ENCODE assay signal across 8 mouse cellular contexts in genomic region chr17:87672677-87673286, GRCm38 (mm10). TPM values are rescaled to one million over a fixed set of nuclear protein-coding genes. Genes with fewer than 3 reads are reported as not detected.
DNase-seq lines count a peak whose midpoint lies in the region; ATAC-seq and TF ChIP-seq lines count a peak whose summit lies in the region.

No protein-coding gene starts in this region.

- H3K27ac ChIP-seq in cerebellum, adult 2 months (ENCODE audit: insufficient read depth, low read length) = no peak overlapping the region; the same call in 1 of the 2 replicates
- H3K27ac ChIP-seq in hindbrain, embryonic 10.5 days = peak overlapping the region; percentile 95
- peak overlapping the region; percentile 72 for H3K27ac ChIP-seq in liver, embryonic 15.5 days (replicated peaks)
- peak overlapping the region; percentile 54; the same call in 1 of the 2 replicates for H3K27ac ChIP-seq in neural tube, embryonic 12.5 days

- H3K4me2 ChIP-seq in liver, embryonic 15.5 days = peak overlapping the region; percentile 93
- H3K4me2 ChIP-seq in neural tube, embryonic 12.5 days (replicated peaks) = peak overlapping the region; percentile 88

- H3K36me3 ChIP-seq in hindbrain, embryonic 10.5 days = peaks cover 34% of the 10 kb centered on the region
- no peaks in the 10 kb centered on the region for H3K36me3 ChIP-seq in liver, embryonic 15.5 days (replicated peaks)
- no peaks in the 10 kb centered on the region for H3K36me3 ChIP-seq in neural tube, embryonic 12.5 days

- 1% methylated on average over 53 of the region's 54 CpGs for WGBS in cerebellum, adult 2 months
- WGBS in hindbrain, embryonic 10.5 days = under 1% methylated on average over 54 of the region's 54 CpGs
- WGBS in liver, embryonic 15.5 days (ENCODE audit: insufficient replicate concordance) = under 1% methylated on average over 54 of the region's 54 CpGs
- under 1% methylated on average over 54 of the region's 54 CpGs for WGBS in neural tube, embryonic 12.5 days

- no peak for TF ChIP-seq CTCF in cerebellum, adult 2 months (IDR thresholded peaks at IDR 0.05; ENCODE audit: borderline replicate concordance, insufficient read depth, low read depth, low read length)

- TF ChIP-seq POLR2A in cerebellum, adult 2 months (IDR thresholded peaks at IDR 0.05; ENCODE audit: borderline replicate concordance, insufficient read depth, low read length) = no peak

- H3K27me3 ChIP-seq in cerebellum, adult 2 months (ENCODE audit: control insufficient read depth, insufficient read depth, low read length) = no peaks in the 10 kb centered on the region
- no peaks in the 10 kb centered on the region for H3K27me3 ChIP-seq in hindbrain, embryonic 10.5 days (ENCODE audit: insufficient read depth, poor library complexity, severe bottlenecking)
- no peaks in the 10 kb centered on the region for H3K27me3 ChIP-seq in liver, embryonic 15.5 days
- no peaks in the 10 kb centered on the region for H3K27me3 ChIP-seq in neural tube, embryonic 12.5 days (replicated peaks)

- H3K4me3 ChIP-seq in cerebellum, adult 2 months (replicated peaks; ENCODE audit: insufficient read depth, low read depth, low read length) = peak overlapping the region; percentile 80
- peak overlapping the region; percentile 94 for H3K4me3 ChIP-seq in hindbrain, embryonic 10.5 days
- H3K4me3 ChIP-seq in liver, embryonic 15.5 days (replicated peaks) = peak overlapping the region; percentile 88
- H3K4me3 ChIP-seq in neural tube, embryonic 12.5 days = peak overlapping the region; percentile 95

- H3K4me1 ChIP-seq in cerebellum, adult 2 months (ENCODE audit: control insufficient read depth, insufficient read depth, low read length) = peaks cover 8% of the 10 kb centered on the region
- peaks cover 31% of the 10 kb centered on the region for H3K4me1 ChIP-seq in hindbrain, embryonic 10.5 days (replicated peaks)
- peaks cover 38% of the 10 kb centered on the region for H3K4me1 ChIP-seq in liver, embryonic 15.5 days (replicated peaks)
- H3K4me1 ChIP-seq in neural tube, embryonic 12.5 days = peaks cover 20% of the 10 kb centered on the region

- peak; percentile 66 for ATAC-seq in liver, embryonic 15.5 days (ENCODE audit: insufficient read depth)
- peak; percentile 68 for ATAC-seq in neural tube, embryonic 12.5 days (ENCODE audit: low FRiP score, low read depth)

- DNase-seq in cerebellum, adult 2 months = no peak
- no peak for DNase-seq in cerebellum, adult 9-10 months
- DNase-seq in CD4-positive, CD25-positive, alpha-beta regulatory T cell, adult 2 months (ENCODE audit: low read depth, low spot score) = peak; percentile 71
- DNase-seq in embryo, embryonic 10.5 days (ENCODE audit: low spot score) = peak; percentile 54
- DNase-seq in hindbrain, embryonic 10.5 days (ENCODE audit: low spot score) = peak; percentile 65
- DNase-seq in ovary, postnatal 14 days (ENCODE audit: low spot score) = no peak

- H3K9ac ChIP-seq in liver, embryonic 15.5 days = peak overlapping the region; percentile 79
- H3K9ac ChIP-seq in neural tube, embryonic 12.5 days = peak overlapping the region; percentile 83

- no peaks in the 10 kb centered on the region for H3K9me3 ChIP-seq in hindbrain, embryonic 10.5 days
- H3K9me3 ChIP-seq in liver, embryonic 15.5 days (replicated peaks) = no peaks in the 10 kb centered on the region
- no peaks in the 10 kb centered on the region for H3K9me3 ChIP-seq in neural tube, embryonic 12.5 days

RNA-seq across cellular contexts. Expression of gene Msh2, which starts 0.7 kb away (rescaled TPM):
- 25.5 and 26.7 TPM in 2 replicates for polyA plus RNA-seq in cerebellum, adult 2 months (2012; rRNA removed)
- 102 and 124 TPM in 2 replicates for polyA plus RNA-seq in hindbrain, embryonic 10.5 days (2016; fragmentation: Nextera tagmentation; extraction: Ambion mirVana)
- polyA plus RNA-seq in liver, embryonic 15.5 days (2015; fragmentation: Nextera tagmentation; extraction: Ambion mirVana) = 23.9 and 25.7 TPM in 2 replicates
- polyA plus RNA-seq in neural tube, embryonic 12.5 days (2016; fragmentation: Nextera tagmentation; extraction: Ambion mirVana) = 89.8 and 91.9 TPM in 2 replicates

RNA-seq across cellular contexts. Expression of gene Epcam, which starts 37.0 kb away (rescaled TPM):
- polyA plus RNA-seq in cerebellum, adult 2 months (2012; rRNA removed) = 0.13 and 0.32 TPM in 2 replicates
- 20.9 and 48.1 TPM in 2 replicates for polyA plus RNA-seq in hindbrain, embryonic 10.5 days (2016; fragmentation: Nextera tagmentation; extraction: Ambion mirVana)
- polyA plus RNA-seq in liver, embryonic 15.5 days (2015; fragmentation: Nextera tagmentation; extraction: Ambion mirVana) = 1.3 and 3.6 TPM in 2 replicates
- polyA plus RNA-seq in neural tube, embryonic 12.5 days (2016; fragmentation: Nextera tagmentation; extraction: Ambion mirVana) = 6.6 and 7.4 TPM in 2 replicates

Comparison
In these comparisons a context has a peak if more than half of its experiments do, and no peak if none do; other contexts are left out.
1. DNase-seq: peak in CD4-positive, CD25-positive, alpha-beta regulatory T cell, adult 2 months (single experiment), embryo, embryonic 10.5 days (single experiment) and hindbrain, embryonic 10.5 days (single experiment); none in cerebellum, adult 2 months (0 of 2), cerebellum, adult 9-10 months (single experiment) and ovary, postnatal 14 days (single experiment).
2. Peak in every context shown above with its lines, with median percentiles within 50 percentile points of each other: H3K4me3 ChIP-seq.